Mouse (Mus musculus): ENCODE results near the gene Gm42372. TPM values are rescaled to one million over a fixed set of nuclear protein-coding genes. Genes with fewer than 3 reads are reported as not detected.

Gene Gm42372
- polyA plus RNA-seq (2012; rRNA removed): 7.9 and 10.3 TPM in 2 replicates

GRCm38 (mm10) chr7:16982859-16983568 lies at the start of gene Gm42372:
Gene Gm42372, plus strand, starts transcription at chr7:16983086.

GRCm38 (mm10) chr7:16944061-16944807 lies 38.7 kb upstream of the Gm42372 start, which contains the start of gene Pnmal2:
Gene Pnmal2, plus strand, starts transcription at chr7:16944682.

GRCm38 (mm10) chr7:16959539-16960187 lies 23.2 kb upstream of the Gm42372 start, which contains the start of gene Pnmal1:
Gene Pnmal1, plus strand, starts transcription at chr7:16959679.

GRCm38 (mm10) chr7:16992451-16992807 lies 9.5 kb downstream of the Gm42372 start, which contains the start of gene Ccdc8:
Gene Ccdc8, plus strand, starts transcription at chr7:16992708.

GRCm38 (mm10) chr7:17027588-17028343 lies 44.9 kb downstream of the Gm42372 start, which contains the start of gene Ppp5c:
Gene Ppp5c, minus strand, starts transcription at chr7:17027924.

Other genes starting within 250 kb of the Gm42372 start
- 389 and 393 TPM in 2 replicates for gene Ap2s1, start 244.7 kb upstream of the Gm42372 start, polyA plus RNA-seq (2012; rRNA removed)
- gene Slc1a5, start 201.7 kb upstream of the Gm42372 start, polyA plus RNA-seq (2012; rRNA removed): 28.1 and 32.5 TPM in 2 replicates
- gene Strn4, start 167.2 kb upstream of the Gm42372 start, polyA plus RNA-seq (2012; rRNA removed): 249 and 272 TPM in 2 replicates
- 38.0 and 40.7 TPM in 2 replicates for gene Fkrp, start 166.4 kb upstream of the Gm42372 start, polyA plus RNA-seq (2012; rRNA removed)
- gene Prkd2, start 140.2 kb upstream of the Gm42372 start, polyA plus RNA-seq (2012; rRNA removed): 13.3 and 16.4 TPM in 2 replicates
- 34.5 and 44.4 TPM in 2 replicates for gene Dact3, start 107.8 kb upstream of the Gm42372 start, polyA plus RNA-seq (2012; rRNA removed)
- 14.1 and 22.2 TPM in 2 replicates for gene Gng8, start 91.3 kb upstream of the Gm42372 start, polyA plus RNA-seq (2012; rRNA removed)
- 0.52 and 1.1 TPM in 2 replicates for gene Ptgir, start 76.6 kb upstream of the Gm42372 start, polyA plus RNA-seq (2012; rRNA removed)
- gene Calm3, start 59.0 kb upstream of the Gm42372 start, polyA plus RNA-seq (2012; rRNA removed): 537 and 560 TPM in 2 replicates
- 53.0 and 56.7 TPM in 2 replicates for gene Pnmal2, start 38.4 kb upstream of the Gm42372 start, polyA plus RNA-seq (2012; rRNA removed)
- 23.7 and 27.1 TPM in 2 replicates for gene Pnmal1, start 23.4 kb upstream of the Gm42372 start, polyA plus RNA-seq (2012; rRNA removed)
- gene Ccdc8, start 9.6 kb downstream of the Gm42372 start, polyA plus RNA-seq (2012; rRNA removed): 7.7 and 13.6 TPM in 2 replicates
- 158 and 178 TPM in 2 replicates for gene Ppp5c, start 44.8 kb downstream of the Gm42372 start, polyA plus RNA-seq (2012; rRNA removed)
- gene Hif3a, start 79.3 kb downstream of the Gm42372 start, polyA plus RNA-seq (2012; rRNA removed): 5.1 and 8.6 TPM in 2 replicates
- 1.6 and 1.7 TPM in 2 replicates for gene Psg16, start 91.0 kb downstream of the Gm42372 start, polyA plus RNA-seq (2012; rRNA removed)
- 0.03 and 0.04 TPM in 2 replicates for gene Ceacam3, start 167.2 kb downstream of the Gm42372 start, polyA plus RNA-seq (2012; rRNA removed)
- 0.07 and 0.10 TPM in 2 replicates for gene Psg29, start 220.4 kb downstream of the Gm42372 start, polyA plus RNA-seq (2012; rRNA removed)